Mouse (Mus musculus) brown adipose tissue, adult 24 weeks (tissue): ENCODE data around the gene 1700025F22Rik. TPM values are rescaled to one million over a fixed set of nuclear protein-coding genes. Genes with fewer than 3 reads are reported as not detected.

Experiments used
- polyA plus RNA-seq: library from polyadenylated mRNA; stranded (reverse); fragments of >200 nt; gene quantifications from 2 replicates; pipeline ENCODE4 v1.2.4, GENCODE M21; 2012; ENCODE audit not compliant: missing spikeins, insufficient read depth, insufficient read length

The 1700025F22Rik gene
- polyA plus RNA-seq, 1 experiment = not detected

Other genes starting within 250 kb of the 1700025F22Rik start
- gene Zp1, start 244.7 kb downstream of the 1700025F22Rik start, polyA plus RNA-seq = not detected in 2 replicates
- not detected in 2 replicates for gene Ptgdr2, start 228.2 kb downstream of the 1700025F22Rik start, polyA plus RNA-seq
- gene Ccdc86, start 216.1 kb downstream of the 1700025F22Rik start, polyA plus RNA-seq = 3.8 and 4.0 TPM in 2 replicates
- gene Ms4a10, start 190.7 kb downstream of the 1700025F22Rik start, polyA plus RNA-seq = not detected in 2 replicates
- not detected in 2 replicates for gene Ms4a15, start 172.1 kb downstream of the 1700025F22Rik start, polyA plus RNA-seq
- not detected in 2 replicates for gene Ms4a18, start 147.3 kb downstream of the 1700025F22Rik start, polyA plus RNA-seq
- 1.4 and 2.8 TPM in 2 replicates for gene Ms4a8a, start 84.2 kb downstream of the 1700025F22Rik start, polyA plus RNA-seq
- not detected in 2 replicates for gene 1700017D01Rik, start 34.4 kb downstream of the 1700025F22Rik start, polyA plus RNA-seq
- not detected in 2 replicates for gene Ms4a13, start 31.4 kb upstream of the 1700025F22Rik start, polyA plus RNA-seq
- gene Ms4a12, start 67.1 kb upstream of the 1700025F22Rik start, polyA plus RNA-seq = not detected in 2 replicates
- 0.32 and 0.75 TPM in 2 replicates for gene Ms4a1, start 100.9 kb upstream of the 1700025F22Rik start, polyA plus RNA-seq
- not detected in 2 replicates for gene Ms4a5, start 118.6 kb upstream of the 1700025F22Rik start, polyA plus RNA-seq
- 0.38 and 0.59 TPM in 2 replicates for gene Ms4a14, start 149.1 kb upstream of the 1700025F22Rik start, polyA plus RNA-seq
- 3.8 and 4.1 TPM in 2 replicates for gene Ms4a7, start 170.8 kb upstream of the 1700025F22Rik start, polyA plus RNA-seq
- 2.3 TPM in 1 of 2 replicates, not detected in the other for gene Ms4a4a, start 210.2 kb upstream of the 1700025F22Rik start, polyA plus RNA-seq
- 0.71 TPM in 1 of 2 replicates, not detected in the other for gene Ms4a4c, start 239.4 kb upstream of the 1700025F22Rik start, polyA plus RNA-seq